ENCODE assay signal across 8 mouse cellular contexts in the genomic region with DNA sequence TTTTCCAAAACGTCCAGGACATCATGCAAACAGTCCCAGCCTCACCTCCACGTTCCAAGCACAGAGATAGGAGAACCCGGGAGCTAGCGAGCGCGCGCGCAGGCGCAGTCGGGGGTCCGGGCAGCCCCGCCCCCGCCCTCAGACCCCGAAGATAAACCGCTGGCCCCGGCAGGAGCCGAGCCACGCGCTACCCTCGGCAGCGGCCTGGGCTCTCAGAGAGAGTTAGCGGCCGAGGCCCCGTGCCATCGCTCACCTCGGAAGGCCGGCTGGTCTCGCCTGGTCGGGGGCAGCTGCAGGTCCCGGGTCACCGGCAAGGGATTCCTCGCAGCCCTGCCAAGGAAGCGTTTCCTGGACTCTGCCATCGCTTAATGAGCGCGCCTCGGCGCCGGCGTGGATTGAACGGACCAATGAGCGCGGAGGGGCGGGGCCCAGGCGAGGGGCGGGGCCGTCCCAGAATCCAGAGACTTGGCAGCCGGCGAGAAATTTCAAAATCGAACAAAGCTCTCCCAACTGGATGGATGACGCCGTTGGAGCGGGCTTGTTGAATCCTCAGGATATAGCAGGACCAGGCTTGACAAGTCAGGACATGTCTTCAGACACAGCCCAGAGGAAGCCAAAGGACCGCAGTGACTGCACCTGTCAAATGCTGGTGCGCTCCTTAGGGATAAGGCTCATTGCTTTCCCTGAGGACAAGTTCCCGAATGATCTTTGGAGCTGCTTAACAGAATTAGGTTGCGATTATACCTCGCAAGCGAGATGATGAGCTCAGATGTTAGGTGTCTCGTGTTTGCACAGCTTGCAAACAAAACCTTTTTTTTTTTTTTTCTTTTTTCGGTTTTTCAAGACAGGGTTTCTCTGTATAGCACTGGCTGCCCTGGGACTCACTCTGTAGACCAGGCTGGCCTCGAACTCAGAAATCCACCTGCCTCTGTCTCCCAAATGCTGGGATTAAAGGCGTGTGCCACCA. TPM values are rescaled to one million over a fixed set of nuclear protein-coding genes. Genes with fewer than 3 reads are reported as not detected.
DNase-seq lines count a peak whose midpoint lies in the region; ATAC-seq and TF ChIP-seq lines count a peak whose summit lies in the region.

A gene (minus strand): TSS at position 389 of the 967 bp plus-strand sequence.

- TF ChIP-seq CTCF in G1E (IDR thresholded peaks at IDR 0.05; ENCODE audit: low read depth, low read length) = no peak
- no peak for TF ChIP-seq CTCF in layer of hippocampus, adult 2 months (conservative IDR thresholded peaks at IDR 0.05)
- TF ChIP-seq CTCF in lung, embryonic 14.5 days (IDR thresholded peaks at IDR 0.05; ENCODE audit: low read depth) = no peak
- no peak for TF ChIP-seq CTCF in olfactory bulb, adult 2 months (IDR thresholded peaks at IDR 0.05; ENCODE audit: insufficient read depth, low read depth, low read length)
- no peak for TF ChIP-seq CTCF in thymus, adult 2 months (IDR thresholded peaks at IDR 0.05; ENCODE audit: borderline replicate concordance, control insufficient read depth, extremely low read depth, insufficient read depth, low read length, poor library complexity)

- peaks cover 5% of the 10 kb centered on the region; the same call in 1 of the 2 replicates for H3K27me3 ChIP-seq in G1E (ENCODE audit: insufficient read depth, low read length)
- no peaks in the 10 kb centered on the region for H3K27me3 ChIP-seq in forebrain, embryonic 16.5 days (replicated peaks; ENCODE audit: control insufficient read depth, insufficient read depth, low read length)
- H3K27me3 ChIP-seq in lung, embryonic 14.5 days (ENCODE audit: insufficient read depth, low read length) = no peaks in the 10 kb centered on the region
- no peaks in the 10 kb centered on the region for H3K27me3 ChIP-seq in thymus, adult 2 months (ENCODE audit: control insufficient read depth, insufficient read depth, low read length)

- peaks cover 30% of the 10 kb centered on the region for H3K4me1 ChIP-seq in G1E (ENCODE audit: insufficient read depth, low read depth, low read length)
- H3K4me1 ChIP-seq in forebrain, embryonic 16.5 days (replicated peaks; ENCODE audit: control insufficient read depth, insufficient read depth, low read length) = peaks cover 14% of the 10 kb centered on the region
- peaks cover 9% of the 10 kb centered on the region for H3K4me1 ChIP-seq in lung, embryonic 14.5 days (ENCODE audit: insufficient read depth)
- peaks cover 2% of the 10 kb centered on the region for H3K4me1 ChIP-seq in olfactory bulb, adult 2 months (ENCODE audit: control insufficient read depth, insufficient read depth, low read length)
- peaks cover 2% of the 10 kb centered on the region for H3K4me1 ChIP-seq in thymus, adult 2 months (replicated peaks; ENCODE audit: control insufficient read depth, insufficient read depth, low read length)

- peak within 1 kb of the TSS; percentile 75 for H3K9ac ChIP-seq in forebrain, embryonic 16.5 days (replicated peaks; ENCODE audit: low read depth, low read length)
- H3K9ac ChIP-seq in lung, embryonic 14.5 days = peak within 1 kb of the TSS; percentile 61

- DNase-seq in G1E (ENCODE audit: low spot score) = peak; percentile 78
- DNase-seq in cerebellum, adult 18-20 months = peak; percentile 81 to 84
- peak; percentile 88 for DNase-seq in heart, postnatal 36 days
- DNase-seq in layer of hippocampus, adult 2 months (ENCODE audit: low spot score in 2 of 2) = peak; percentile 80 to 84
- DNase-seq in lung, embryonic 14.5 days = peak; percentile 95
- peak; percentile 86 for DNase-seq in thymus, adult 2 months

- H3K4me2 ChIP-seq in forebrain, embryonic 16.5 days (ENCODE audit: low read length) = peak within 1 kb of the TSS; percentile 78
- H3K4me2 ChIP-seq in lung, embryonic 14.5 days = peak within 1 kb of the TSS; percentile 62

- ATAC-seq in G1E (ENCODE audit: extremely low read depth, insufficient number of reproducible peaks, low FRiP score, poor library complexity, severe bottlenecking) = peak; percentile 86
- peak; percentile 98 for ATAC-seq in forebrain, embryonic 16.5 days
- peak; percentile 97 for ATAC-seq in lung, embryonic 14.5 days (ENCODE audit: insufficient read depth)

- H3K4me3 ChIP-seq in G1E (ENCODE audit: low read depth, low read length) = peak within 1 kb of the TSS; percentile 84
- peak within 1 kb of the TSS; percentile 67 for H3K4me3 ChIP-seq in forebrain, embryonic 16.5 days (replicated peaks; ENCODE audit: low read length)
- peak within 1 kb of the TSS; percentile 84 for H3K4me3 ChIP-seq in layer of hippocampus, adult 2 months
- H3K4me3 ChIP-seq in lung, embryonic 14.5 days (ENCODE audit: low read depth, low read length) = peak within 1 kb of the TSS; percentile 64
- peak within 1 kb of the TSS; percentile 94 for H3K4me3 ChIP-seq in olfactory bulb, adult 2 months (ENCODE audit: insufficient read depth, low read depth, low read length)
- H3K4me3 ChIP-seq in thymus, adult 2 months (ENCODE audit: control insufficient read depth, insufficient read depth, low read length) = peak within 1 kb of the TSS; percentile 75

- peaks cover 18% of the 10 kb centered on the region for H3K36me3 ChIP-seq in G1E (replicated peaks)
- no peaks in the 10 kb centered on the region for H3K36me3 ChIP-seq in forebrain, embryonic 16.5 days (ENCODE audit: control insufficient read depth, insufficient read depth)
- no peaks in the 10 kb centered on the region for H3K36me3 ChIP-seq in lung, embryonic 14.5 days (ENCODE audit: insufficient read depth)
- no peaks in the 10 kb centered on the region for H3K36me3 ChIP-seq in thymus, adult 2 months (ENCODE audit: control insufficient read depth, insufficient read depth, low read length)

- peak within 1 kb of the TSS; percentile 90 for H3K27ac ChIP-seq in forebrain, embryonic 16.5 days (ENCODE audit: low read length)
- no peak within 1 kb of the TSS for H3K27ac ChIP-seq in layer of hippocampus, adult 2 months
- H3K27ac ChIP-seq in lung, embryonic 14.5 days (ENCODE audit: low read depth) = peak within 1 kb of the TSS; percentile 86
- no peak within 1 kb of the TSS for H3K27ac ChIP-seq in olfactory bulb, adult 2 months (ENCODE audit: insufficient read depth, low read depth, low read length)
- no peak within 1 kb of the TSS for H3K27ac ChIP-seq in thymus, adult 2 months (ENCODE audit: control insufficient read depth, insufficient read depth, low read length)

- no peaks in the 10 kb centered on the region for H3K9me3 ChIP-seq in G1E (replicated peaks)
- H3K9me3 ChIP-seq in forebrain, embryonic 16.5 days (ENCODE audit: control insufficient read depth, low read length) = no peaks in the 10 kb centered on the region
- no peaks in the 10 kb centered on the region for H3K9me3 ChIP-seq in lung, embryonic 14.5 days (ENCODE audit: low read depth, low read length)

- 3% methylated on average over 63 of the region's 63 CpGs for WGBS in forebrain, embryonic 16.5 days
- WGBS in lung, embryonic 14.5 days = 2% methylated on average over 61 of the region's 63 CpGs
- WGBS in olfactory bulb, adult 2 months = 2% methylated on average over 63 of the region's 63 CpGs
- 3% methylated on average over 63 of the region's 63 CpGs for WGBS in thymus, adult 2 months

- intact Hi-C loops in heart, postnatal 36 days (cut with DNase I) = loop anchor here (2.0 kb wide), 1 partner anchor 19 kb away; a partner anchor contains a TSS

- no peak for TF ChIP-seq POLR2A in olfactory bulb, adult 2 months (IDR thresholded peaks at IDR 0.05; ENCODE audit: insufficient read depth, low read depth, low read length)
- TF ChIP-seq POLR2A in thymus, adult 2 months (IDR thresholded peaks at IDR 0.05; ENCODE audit: control insufficient read depth, extremely low read depth, insufficient read depth, low read length, poor library complexity) = no peak; the same call in 1 of the 2 replicates

RNA-seq across cellular contexts. Expression of the gene that starts here (rescaled TPM):
- 28.2 and 63.9 TPM in 2 replicates for total RNA-seq in G1E (2014; fragmentation: Nextera tagmentation)
- 40.3 and 45.4 TPM in 2 replicates for total RNA-seq in G1E (2017)
- 8.9 TPM in 2 replicates for polyA plus RNA-seq in G1E (2012)
- 24.7 and 27.4 TPM in 2 replicates for polyA plus RNA-seq in forebrain, embryonic 16.5 days (2015; fragmentation: Nextera tagmentation; extraction: Ambion mirVana)
- 1 to 10 TPM in 1 of 2 experiments, under 1 TPM in 1; 0.76 to 1.1 TPM for total RNA-seq in heart, postnatal 36 days (2021)
- total RNA-seq in layer of hippocampus, adult 2 months (2021) = 1 to 10 TPM in 1 of 2 experiments, under 1 TPM in 1; 0.61 to 1.0 TPM
- polyA plus RNA-seq in lung, embryonic 14.5 days (2014; fragmentation: Nextera tagmentation; extraction: Ambion mirVana) = 65.5 and 68.2 TPM in 2 replicates
- polyA plus RNA-seq in olfactory bulb, adult 2 months (2012; ENCODE audit: insufficient read depth, insufficient read length, low replicate concordance, missing spikeins) = not detected in 2 replicates
- 11.7 and 13.6 TPM in 2 replicates for polyA plus RNA-seq in thymus, adult 2 months (2012; rRNA removed)

Comparison
In these comparisons a context has a peak if more than half of its experiments do, and no peak if none do; other contexts are left out.
1. RNA of the gene that starts here (total RNA-seq): 28.2 to 63.9 TPM in G1E; 0.76 to 1.1 TPM in heart, postnatal 36 days and 0.61 to 1.0 TPM in layer of hippocampus, adult 2 months; every median in the first group is over 10 times any median in the second.
2. H3K27ac ChIP-seq: peak in forebrain, embryonic 16.5 days (single experiment) and lung, embryonic 14.5 days (single experiment); none in layer of hippocampus, adult 2 months (single experiment), olfactory bulb, adult 2 months (single experiment) and thymus, adult 2 months (single experiment).
3. Peak in every context shown above with its lines, with median percentiles within 50 percentile points of each other: ATAC-seq, DNase-seq and H3K4me3 ChIP-seq.